Comparison of ENCODE assay signal across 8 mouse cellular contexts in genomic region chr1:174469736-174470135, GRCm38 (mm10). TPM values are rescaled to one million over a fixed set of nuclear protein-coding genes. Genes with fewer than 3 reads are reported as not detected.
DNase-seq lines count a peak whose midpoint lies in the region; ATAC-seq and TF ChIP-seq lines count a peak whose summit lies in the region.

No protein-coding gene starts in this region.

- peak; percentile 62 to 78 (median 75) for TF ChIP-seq CTCF in MEL (IDR thresholded peaks at IDR 0.05 in 2 of 3, conservative IDR thresholded peaks at IDR 0.05 in 1 of 3; ENCODE audit: control insufficient read depth in 1 of 3, insufficient read depth in 1 of 3, low read depth in 2 of 3, low read length in 3 of 3, poor library complexity in 1 of 3, severe bottlenecking in 1 of 3)
- TF ChIP-seq CTCF in kidney, postnatal 0 days (IDR thresholded peaks at IDR 0.05; ENCODE audit: low read depth): peak; percentile 94
- TF ChIP-seq CTCF in liver, adult 2 months (IDR thresholded peaks at IDR 0.05; ENCODE audit: low read depth, low read length): peak; percentile 58

- H3K27me3 ChIP-seq in MEL (ENCODE audit: control insufficient read depth in 1 of 2, insufficient read depth in 2 of 2, low read length in 2 of 2): no peaks in the 10 kb centered on the region
- H3K27me3 ChIP-seq in kidney, postnatal 0 days (ENCODE audit: insufficient read depth, low read length): no peaks in the 10 kb centered on the region
- no peaks in the 10 kb centered on the region for H3K27me3 ChIP-seq in liver, adult 2 months (ENCODE audit: control insufficient read depth, insufficient read depth, low read length)
- H3K27me3 ChIP-seq in neural tube, embryonic 13.5 days: no peaks in the 10 kb centered on the region

- no peak overlapping the region for H3K4me2 ChIP-seq in kidney, postnatal 0 days (ENCODE audit: low read length)
- H3K4me2 ChIP-seq in neural tube, embryonic 13.5 days: no peak overlapping the region

- no peaks in the 10 kb centered on the region for H3K79me2 ChIP-seq in MEL (ENCODE audit: control insufficient read depth, insufficient read depth, low read length, poor library complexity)
- H3K79me2 ChIP-seq in liver, adult 2 months (ENCODE audit: control insufficient read depth, insufficient read depth, low read length): no peaks in the 10 kb centered on the region

- H3K4me3 ChIP-seq in MEL (ENCODE audit: control insufficient read depth in 1 of 2, insufficient read depth in 1 of 2, low read depth in 2 of 2, low read length in 2 of 2): no peak overlapping the region
- H3K4me3 ChIP-seq in kidney, postnatal 0 days (replicated peaks; ENCODE audit: low read depth, low read length): no peak overlapping the region
- H3K4me3 ChIP-seq in liver, adult 2 months (ENCODE audit: insufficient read depth, low read depth, low read length): no peak overlapping the region
- H3K4me3 ChIP-seq in neural tube, embryonic 13.5 days: no peak overlapping the region

- no peaks in the 10 kb centered on the region for H3K36me3 ChIP-seq in MEL (ENCODE audit: control insufficient read depth in 1 of 2, insufficient read depth in 2 of 2, low read length in 2 of 2)
- H3K36me3 ChIP-seq in kidney, postnatal 0 days (ENCODE audit: insufficient read depth, low read length): no peaks in the 10 kb centered on the region
- H3K36me3 ChIP-seq in liver, adult 2 months (ENCODE audit: control insufficient read depth, insufficient read depth, low read length): no peaks in the 10 kb centered on the region
- no peaks in the 10 kb centered on the region for H3K36me3 ChIP-seq in neural tube, embryonic 13.5 days

- DNase-seq in 3T3-L1 (ENCODE audit: low read depth, low spot score) (peak; percentile 58), MEL (ENCODE audit: low read depth, low spot score) (peak; percentile 59)
- peak; percentile 30 for DNase-seq in cerebellum, adult 9-11 months
- DNase-seq in frontal cortex, adult 2 months (ENCODE audit: extremely low spot score in 1 of 2, low spot score in 1 of 2): peak; percentile 10 to 81
- DNase-seq in kidney, postnatal 0 days (ENCODE audit: low spot score): peak; percentile 79
- peak; percentile 36 for DNase-seq in liver, adult 2 months (ENCODE audit: extremely low read depth, low read depth, low spot score)
- DNase-seq in ovary, postnatal 10 days (ENCODE audit: low spot score): no peak

- TF ChIP-seq RAD21 in MEL (IDR thresholded peaks at IDR 0.05; ENCODE audit: low read depth, low read length): peak; percentile 72

- no peak for TF ChIP-seq EP300 in MEL (IDR thresholded peaks at IDR 0.05; ENCODE audit: low read depth in 1 of 2, low read length in 2 of 2)

- no peaks in the 10 kb centered on the region for H3K9me3 ChIP-seq in MEL (replicated peaks; ENCODE audit: insufficient read depth, low read length)
- no peaks in the 10 kb centered on the region for H3K9me3 ChIP-seq in kidney, postnatal 0 days (replicated peaks; ENCODE audit: low read length)
- H3K9me3 ChIP-seq in neural tube, embryonic 13.5 days: no peaks in the 10 kb centered on the region

- H3K27ac ChIP-seq in MEL (ENCODE audit: control insufficient read depth, low read depth, low read length): no peak overlapping the region
- H3K27ac ChIP-seq in kidney, postnatal 0 days: no peak overlapping the region
- H3K27ac ChIP-seq in liver, adult 2 months (replicated peaks; ENCODE audit: insufficient read depth, low read depth, low read length): no peak overlapping the region
- H3K27ac ChIP-seq in neural tube, embryonic 13.5 days (replicated peaks): no peak overlapping the region

- WGBS in kidney, postnatal 0 days: 11% methylated on average over 6 of the region's 6 CpGs
- WGBS in liver, adult 2 months: 2% methylated on average over 6 of the region's 6 CpGs
- 3% methylated on average over 6 of the region's 6 CpGs for WGBS in neural tube, embryonic 13.5 days

- no peaks in the 10 kb centered on the region; a peak in 1 of 4 replicates for H3K4me1 ChIP-seq in MEL (ENCODE audit: control insufficient read depth in 1 of 2, insufficient read depth in 2 of 2, low read length in 2 of 2)
- no peaks in the 10 kb centered on the region for H3K4me1 ChIP-seq in kidney, postnatal 0 days (replicated peaks; ENCODE audit: insufficient read depth, low read length)
- no peaks in the 10 kb centered on the region for H3K4me1 ChIP-seq in liver, adult 2 months (ENCODE audit: control insufficient read depth, insufficient read depth, low read length)
- no peaks in the 10 kb centered on the region for H3K4me1 ChIP-seq in neural tube, embryonic 13.5 days (replicated peaks)

- no peak overlapping the region for H3K9ac ChIP-seq in MEL (ENCODE audit: control insufficient read depth, low read depth, low read length, poor library complexity, severe bottlenecking)
- no peak overlapping the region for H3K9ac ChIP-seq in kidney, postnatal 0 days (ENCODE audit: low read depth, low read length)
- no peak overlapping the region for H3K9ac ChIP-seq in liver, adult 2 months (ENCODE audit: low read depth, low read length)
- H3K9ac ChIP-seq in neural tube, embryonic 13.5 days: no peak overlapping the region

- TF ChIP-seq POLR2A in MEL (IDR thresholded peaks at IDR 0.05; ENCODE audit: control insufficient read depth in 1 of 2, insufficient read depth in 1 of 2, low read depth in 1 of 2, low read length in 2 of 2, poor library complexity in 1 of 2): no peak
- no peak for TF ChIP-seq POLR2A in liver, adult 2 months (IDR thresholded peaks at IDR 0.05; ENCODE audit: extremely low read depth, insufficient read depth, low read length)

- 0 out of 2 replicates have a peak, but pooled peaks have one; percentile 59 for ATAC-seq in kidney, postnatal 0 days (replicated peaks; ENCODE audit: low FRiP score, low read depth)
- peak; percentile 86 for ATAC-seq in neural tube, embryonic 13.5 days (ENCODE audit: low read depth)

TF ChIP-seq in MEL, 35 proteins besides CTCF, POLR2A, EP300 and RAD21:
- TF ChIP-seq ZKSCAN1 (IDR thresholded peaks at IDR 0.05; ENCODE audit: low read depth, low read length) (no peak), SMC3 (IDR thresholded peaks at IDR 0.05; ENCODE audit: low read depth, low read length) (peak; percentile 70), ZC3H11A (IDR thresholded peaks at IDR 0.05; ENCODE audit: low read depth, low read length) (peak; percentile 33; the same call in 1 of the 2 replicates)

RNA-seq across cellular contexts. Expression of gene Olfr220, which starts 27.9 kb away (rescaled TPM):
- not detected in 2 replicates for total RNA-seq in MEL (2012; rRNA removed)
- not detected for polyA plus RNA-seq in MEL (2012; ENCODE audit: insufficient read depth in 1 of 2, insufficient read length in 2 of 2, low read depth in 1 of 2, low replicate concordance in 2 of 2, missing spikeins in 1 of 2)
- not detected in 2 replicates for polyA plus RNA-seq in frontal cortex, adult 2 months (2012; rRNA removed)
- not detected in 2 replicates for polyA plus RNA-seq in kidney, postnatal 0 days (2015; fragmentation: Nextera tagmentation; extraction: Ambion mirVana)
- not detected in 2 replicates for total RNA-seq in liver, adult 2 months (2014; rRNA removed)
- not detected in 2 replicates for polyA plus RNA-seq in liver, adult 2 months (2012; rRNA removed)
- polyA plus RNA-seq in neural tube, embryonic 13.5 days (2015; fragmentation: Nextera tagmentation; extraction: Ambion mirVana): not detected in 2 replicates

RNA-seq across cellular contexts. Expression of gene Fmn2, which starts 31.9 kb away (rescaled TPM):
- total RNA-seq in MEL (2012; rRNA removed): not detected in 2 replicates
- not detected for polyA plus RNA-seq in MEL (2012; ENCODE audit: insufficient read depth in 1 of 2, insufficient read length in 2 of 2, low read depth in 1 of 2, low replicate concordance in 2 of 2, missing spikeins in 1 of 2)
- polyA plus RNA-seq in frontal cortex, adult 2 months (2012; rRNA removed): 29.6 and 32.0 TPM in 2 replicates
- polyA plus RNA-seq in kidney, postnatal 0 days (2015; fragmentation: Nextera tagmentation; extraction: Ambion mirVana): 0.14 and 0.33 TPM in 2 replicates
- total RNA-seq in liver, adult 2 months (2014; rRNA removed): 0.13 and 0.18 TPM in 2 replicates
- polyA plus RNA-seq in liver, adult 2 months (2012; rRNA removed): 0.02 TPM in 1 of 2 replicates, not detected in the other
- polyA plus RNA-seq in neural tube, embryonic 13.5 days (2015; fragmentation: Nextera tagmentation; extraction: Ambion mirVana): 8.1 and 8.5 TPM in 2 replicates

RNA-seq across cellular contexts. Expression of gene Olfr414, which starts 45.9 kb away (rescaled TPM):
- total RNA-seq in MEL (2012; rRNA removed): 0.23 TPM in 1 of 2 replicates, not detected in the other
- polyA plus RNA-seq in MEL (2012; ENCODE audit: insufficient read depth in 1 of 2, insufficient read length in 2 of 2, low read depth in 1 of 2, low replicate concordance in 2 of 2, missing spikeins in 1 of 2): under 1 TPM in 1 of 2 experiments, not detected in 1; 0.11 TPM
- not detected in 2 replicates for polyA plus RNA-seq in frontal cortex, adult 2 months (2012; rRNA removed)
- not detected in 2 replicates for polyA plus RNA-seq in kidney, postnatal 0 days (2015; fragmentation: Nextera tagmentation; extraction: Ambion mirVana)
- not detected in 2 replicates for total RNA-seq in liver, adult 2 months (2014; rRNA removed)
- polyA plus RNA-seq in liver, adult 2 months (2012; rRNA removed): not detected in 2 replicates
- not detected in 2 replicates for polyA plus RNA-seq in neural tube, embryonic 13.5 days (2015; fragmentation: Nextera tagmentation; extraction: Ambion mirVana)
